9 mouse cellular contexts compared by ENCODE assay signal in genomic region chr9:94927101-94927500, GRCm38 (mm10).
DNase-seq lines count a peak whose midpoint lies in the region; ATAC-seq and TF ChIP-seq lines count a peak whose summit lies in the region.
"Had no signal": no experiment of that assay in that cellular context is flagged by ENCODE, and none has a peak within 500 bp of the region (broad histone marks: within the 10 kb centered on the region; RNA-seq: fewer than 3 reads in every experiment).

No protein-coding gene starts in this region.

- ATAC-seq in liver, embryonic 14.5 days (ENCODE audit: insufficient read depth) = no peak
- no peak for ATAC-seq in liver, embryonic 12.5 days
- ATAC-seq in granulocyte monocyte progenitor cell, adult 5-6 weeks (replicated peaks; ENCODE audit: poor library complexity, severe bottlenecking) = peak; percentile 84

- no peaks in the 10 kb centered on the region for H3K36me3 ChIP-seq in liver, embryonic 14.5 days (replicated peaks; ENCODE audit: control insufficient read depth, insufficient read depth, low read depth)
- H3K36me3 ChIP-seq in liver, embryonic 12.5 days = no peaks in the 10 kb centered on the region

- DNase-seq in cerebellum, postnatal 10 days = peak; percentile 35 to 41
- no peak for DNase-seq in cerebellum, adult 11-12 months
- DNase-seq in liver, embryonic 14.5 days (ENCODE audit: low read depth in 3 of 3, low spot score in 3 of 3) = no peak
- peak; percentile 18 to 70 for DNase-seq in thymus, postnatal 10 days (ENCODE audit: low spot score in 2 of 2)
- DNase-seq in gastrocnemius, postnatal 14 days = no peak
- no peak for DNase-seq in spleen, postnatal 4 days (ENCODE audit: low spot score in 2 of 2)
- DNase-seq: cerebellum, adult 8-10 months had no signal

- no peak overlapping the region for H3K4me2 ChIP-seq in liver, embryonic 14.5 days (ENCODE audit: low read depth)
- H3K4me2 ChIP-seq in liver, embryonic 12.5 days = no peak overlapping the region

- no peak for TF ChIP-seq EP300 in liver, embryonic 14.5 days (IDR thresholded peaks at IDR 0.05; ENCODE audit: low read depth)

- H3K4me3 ChIP-seq in liver, embryonic 14.5 days (ENCODE audit: insufficient read depth in 1 of 2, low read depth in 2 of 2, low read length in 2 of 2) = no peak overlapping the region
- no peak overlapping the region for H3K4me3 ChIP-seq in liver, embryonic 12.5 days

- TF ChIP-seq CTCF in liver, embryonic 14.5 days (IDR thresholded peaks at IDR 0.05; ENCODE audit: low read depth) = peak; percentile 41

- no peaks in the 10 kb centered on the region for H3K4me1 ChIP-seq in liver, embryonic 14.5 days (replicated peaks; ENCODE audit: control insufficient read depth in 2 of 2, insufficient read depth in 2 of 2, low read length in 1 of 2)
- H3K4me1 ChIP-seq in liver, embryonic 12.5 days = no peaks in the 10 kb centered on the region

- intact Hi-C loops in gastrocnemius, postnatal 14 days (cut with DNase I; ENCODE audit: low total_unique reads) = no loop called here

- H3K27me3 ChIP-seq in liver, embryonic 14.5 days (ENCODE audit: control insufficient read depth, insufficient read depth, low read length) = no peaks in the 10 kb centered on the region
- no peaks in the 10 kb centered on the region for H3K27me3 ChIP-seq in liver, embryonic 12.5 days (replicated peaks)

- H3K27ac ChIP-seq in liver, embryonic 14.5 days = no peak overlapping the region
- no peak overlapping the region for H3K27ac ChIP-seq in liver, embryonic 12.5 days

- H3K9ac ChIP-seq in liver, embryonic 14.5 days (replicated peaks) = no peak overlapping the region
- H3K9ac ChIP-seq in liver, embryonic 12.5 days = no peak overlapping the region

- no peaks in the 10 kb centered on the region for H3K9me3 ChIP-seq in liver, embryonic 14.5 days (ENCODE audit: control insufficient read depth, low read length)
- no peaks in the 10 kb centered on the region for H3K9me3 ChIP-seq in liver, embryonic 12.5 days (replicated peaks)

Comparison
In these comparisons a context has a peak if more than half of its experiments do, and no peak if none do; other contexts are left out.
1. DNase-seq: peak in cerebellum, postnatal 10 days (2 of 2) and thymus, postnatal 10 days (2 of 2); none in cerebellum, adult 11-12 months (single experiment), liver, embryonic 14.5 days (0 of 3), gastrocnemius, postnatal 14 days (single experiment) and spleen, postnatal 4 days (0 of 2).